Mouse (Mus musculus) heart, adult 2 months (tissue): ENCODE data around the gene Slc12a5. TPM values are rescaled to one million over a fixed set of nuclear protein-coding genes. Genes with fewer than 3 reads are reported as not detected.

Source experiments
- DNase-seq, 2 experiments: peaks; one replicate each; pipeline ENCODE4 v3.0.0; 2021
- H3K27ac ChIP-seq: fragments of 200-600 bp; 2 replicates; pipeline ENCODE4 v1.8.1; 2022
- H3K27me3 ChIP-seq: fragments of 200-500 bp; 2 replicates; pipeline ENCODE4 v1.6.1; 2012; ENCODE audit warnings: mild to moderate bottlenecking, low read length, inconsistent platforms, mixed read lengths; ENCODE audit not compliant: control insufficient read depth, insufficient read depth
- H3K36me3 ChIP-seq: fragments of 200-500 bp; 2 replicates; pipeline ENCODE4 v1.6.1; 2012; ENCODE audit warnings: low read length, inconsistent platforms; ENCODE audit not compliant: control insufficient read depth, insufficient read depth
- H3K4me1 ChIP-seq: fragments of 200-500 bp; 2 replicates; pipeline ENCODE4 v1.6.1; 2011; ENCODE audit warnings: low read length; ENCODE audit not compliant: control insufficient read depth, insufficient read depth
- H3K4me3 ChIP-seq: fragments of 200-600 bp; 2 replicates; pipeline ENCODE4 v1.8.1; 2022
- H3K79me2 ChIP-seq: fragments of 200-500 bp; replicated peaks from 2 replicates; pipeline ENCODE4 v1.6.1; 2012; ENCODE audit warnings: mild to moderate bottlenecking, inconsistent platforms, low read length, moderate library complexity, mixed read lengths; ENCODE audit not compliant: control insufficient read depth, insufficient read depth
- H3K9ac ChIP-seq: fragments of 200-500 bp; 2 replicates; pipeline ENCODE4 v1.6.1; 2012; ENCODE audit warnings: low read depth, mild to moderate bottlenecking, control low read depth, inconsistent platforms, low read length, mixed read lengths
- CTCF ChIP-seq: fragments of 200-600 bp; IDR thresholded peaks from 2 replicates; pipeline ENCODE4 v1.8.1; 2022; ENCODE audit warnings: antibody characterized with exemption, mild to moderate bottlenecking, moderate library complexity
- EP300 ChIP-seq: fragments of 200-500 bp; IDR thresholded peaks from 2 replicates; pipeline ENCODE4 v1.6.1; 2011; ENCODE audit warnings: low read depth, low read length, control low read depth; ENCODE audit not compliant: insufficient read depth
- POLR2A ChIP-seq: fragments of 200-500 bp; IDR thresholded peaks from 2 replicates; pipeline ENCODE4 v1.6.1; 2011; ENCODE audit warnings: mild to moderate bottlenecking, low read depth, low read length, control low read depth; ENCODE audit not compliant: insufficient read depth
- WGBS: fragments of 180-500 bp; shearing (Covaris S2); methylation state at CpG from one replicate; pipeline ENCODE4 v1.1.7; 2018; 5-methylcytosine and 5-hydroxymethylcytosine counted together
- intact Hi-C: fragments of 180-260 bp; cut with DNase I; formaldehyde crosslinking; loops from one replicate; pipeline ENCODE4 v1.15.1; 2025
- polyA plus RNA-seq: library from polyadenylated mRNA; depleted of rRNA; stranded (reverse); fragments of >200 nt; gene quantifications from 2 replicates; pipeline ENCODE4 v1.2.3, GENCODE M21; 2012
- total RNA-seq, 2 experiments: library from RNA; stranded (reverse); gene quantifications; 2 replicates each; pipeline ENCODE4 v1.2.3; 2021

Slc12a5 gene
- total and polyA plus RNA-seq, 3 experiments: 1.5 to 2.3 (median 2.2) TPM

DNA sequence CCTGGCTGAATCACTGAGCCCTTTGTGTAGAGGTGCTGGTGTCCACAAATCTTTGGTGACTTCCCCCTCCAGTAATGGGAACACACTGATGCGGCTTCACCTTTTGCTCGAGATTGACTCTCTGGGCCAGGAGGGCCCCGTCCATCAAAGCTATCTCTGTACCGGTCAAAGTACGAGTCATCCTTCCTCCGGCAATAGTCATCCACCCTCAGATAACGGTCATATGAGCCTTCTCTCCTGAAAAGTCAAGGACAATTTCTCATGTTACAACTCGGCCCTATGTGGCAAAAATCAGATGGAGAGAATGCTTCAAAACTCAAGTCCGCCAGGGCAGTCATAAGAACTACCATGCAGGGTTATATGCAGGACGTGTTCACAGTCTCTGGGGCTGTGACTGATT lies 49.7 kb downstream of the Slc12a5 start:
- WGBS: 67% methylated on average over 10 of the region's 10 CpGs
- no peak overlapping the region for H3K27ac ChIP-seq
- DNase-seq: no peak
- no peak overlapping the region for H3K9ac ChIP-seq
- H3K27me3 ChIP-seq: no peaks in the 10 kb centered on the region
- H3K4me3 ChIP-seq: no peak overlapping the region
- peaks cover 1% of the 10 kb centered on the region; the same call in 1 of the 2 replicates for H3K79me2 ChIP-seq
- H3K4me1 ChIP-seq: no peaks in the 10 kb centered on the region
- TF ChIP-seq POLR2A (no peak), CTCF (no peak), EP300 (no peak)
- intact Hi-C loops: no loop called here
- H3K36me3 ChIP-seq: no peaks in the 10 kb centered on the region; the same call in 1 of the 2 replicates

DNA sequence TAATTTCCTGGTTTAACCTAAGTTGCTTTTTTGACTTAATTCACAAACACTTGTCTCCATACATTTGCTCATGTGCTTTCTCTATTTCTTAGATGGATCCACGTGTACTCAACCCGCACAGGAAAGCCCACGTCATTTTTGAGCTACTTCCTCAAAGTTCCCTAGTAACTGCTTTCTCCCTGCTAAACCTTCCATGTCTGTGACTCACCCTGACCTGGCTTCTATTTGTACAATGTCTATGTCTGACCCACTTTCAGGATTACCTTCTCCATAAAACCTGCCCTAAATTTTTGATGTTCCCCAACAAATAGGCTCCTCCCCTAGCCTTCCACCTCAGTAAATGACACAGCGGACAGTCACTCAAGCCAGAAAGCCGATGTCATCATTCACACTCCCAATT lies 54.3 kb downstream of the Slc12a5 start:
- Histone ChIP-seq H3K4me1 (no peaks in the 10 kb centered on the region; the same call in 1 of the 2 replicates), H3K36me3 (no peaks in the 10 kb centered on the region; the same call in 1 of the 2 replicates), H3K27me3 (no peaks in the 10 kb centered on the region), H3K4me3 (no peak overlapping the region), H3K9ac (no peak overlapping the region), H3K79me2 (peaks cover 3% of the 10 kb centered on the region; the same call in 1 of the 2 replicates), H3K27ac (no peak overlapping the region)
- 82% methylated on average over 5 of the region's 5 CpGs for WGBS
- intact Hi-C loops: no loop called here
- no peak for DNase-seq
- no peak for TF ChIP-seq CTCF
- no peak for TF ChIP-seq POLR2A
- TF ChIP-seq EP300: no peak

DNA sequence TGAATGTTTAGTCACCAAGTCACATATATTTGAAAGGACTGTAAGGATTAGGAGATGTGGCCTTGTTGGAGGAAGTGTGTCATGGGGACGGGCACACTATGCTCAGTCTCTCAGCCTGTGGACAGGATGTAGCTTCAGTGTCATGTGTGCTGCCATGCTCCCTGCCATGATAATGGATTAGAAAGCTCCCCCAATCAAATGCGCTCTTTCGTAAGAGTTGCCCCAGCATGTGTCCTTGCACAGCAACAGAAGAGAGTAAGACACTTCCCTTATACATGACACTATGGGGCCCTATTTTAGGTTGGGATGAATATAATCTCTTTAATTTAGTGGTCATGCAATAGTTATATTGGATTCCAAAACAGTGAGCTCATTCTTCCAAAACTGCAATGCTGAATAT lies 59.9 kb downstream of the Slc12a5 start:
- 85% methylated on average over 3 of the region's 3 CpGs for WGBS
- no peak overlapping the region for H3K4me3 ChIP-seq
- TF ChIP-seq CTCF (no peak), EP300 (no peak), POLR2A (no peak)
- H3K9ac ChIP-seq: no peak overlapping the region
- H3K4me1 ChIP-seq: no peaks in the 10 kb centered on the region; the same call in 1 of the 2 replicates
- intact Hi-C loops: no loop called here
- DNase-seq: no peak
- no peak overlapping the region for H3K27ac ChIP-seq
- H3K27me3 ChIP-seq: no peaks in the 10 kb centered on the region
- H3K36me3 ChIP-seq: no peaks in the 10 kb centered on the region
- H3K79me2 ChIP-seq: peaks cover 4% of the 10 kb centered on the region

DNA sequence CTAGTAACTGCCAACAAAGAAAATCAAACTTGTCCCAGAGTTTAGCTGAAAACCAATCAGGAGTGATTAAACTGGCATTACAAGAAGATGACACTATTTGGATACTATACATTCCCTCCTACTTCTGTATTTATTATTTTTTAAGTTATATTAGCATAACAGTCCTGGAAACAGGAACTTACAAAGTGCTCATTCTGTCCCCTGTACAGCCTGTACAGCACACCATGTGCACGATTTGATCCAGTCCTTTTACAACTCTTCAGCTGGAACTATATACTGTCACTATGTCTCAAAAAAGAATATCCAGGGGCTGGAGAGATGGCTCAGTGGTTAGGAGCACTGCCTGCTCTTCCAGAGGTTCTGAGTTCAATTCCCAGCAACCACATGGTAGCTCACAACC lies 66.6 kb downstream of the Slc12a5 start:
- TF ChIP-seq EP300: no peak
- TF ChIP-seq POLR2A: no peak
- TF ChIP-seq CTCF: no peak
- DNase-seq: no peak
- Histone ChIP-seq H3K4me3 (no peak overlapping the region), H3K4me1 (no peaks in the 10 kb centered on the region; the same call in none of the 2 replicates), H3K79me2 (peaks cover 9% of the 10 kb centered on the region; the same call in 1 of the 2 replicates), H3K27me3 (no peaks in the 10 kb centered on the region), H3K36me3 (no peaks in the 10 kb centered on the region; the same call in none of the 2 replicates), H3K27ac (no peak overlapping the region), H3K9ac (no peak overlapping the region)
- intact Hi-C loops: no loop called here
- WGBS: 50% methylated on average over 1 of the region's 1 CpGs

DNA sequence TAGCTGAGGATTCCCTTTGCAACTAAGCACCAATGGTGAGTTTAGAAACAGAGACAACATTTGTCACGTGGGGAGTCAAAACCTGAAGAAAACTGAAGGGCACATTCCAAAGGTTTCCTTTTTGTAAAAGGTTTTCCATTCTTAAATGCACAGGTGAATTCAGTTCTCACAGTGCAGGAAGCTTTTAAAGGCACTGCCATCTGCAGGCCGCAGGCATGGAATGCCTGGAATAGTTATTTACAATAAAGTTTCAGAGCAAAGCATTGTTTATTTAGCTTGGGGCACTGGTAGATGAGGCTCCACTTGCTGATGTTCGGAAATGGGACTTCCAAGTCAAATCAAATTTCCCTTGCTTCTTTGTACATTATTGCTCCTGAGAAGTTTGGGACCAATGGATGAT lies 71.9 kb downstream of the Slc12a5 start:
- Histone ChIP-seq H3K79me2 (peaks cover 6% of the 10 kb centered on the region), H3K9ac (no peak overlapping the region), H3K4me1 (no peaks in the 10 kb centered on the region; the same call in 1 of the 2 replicates), H3K36me3 (peaks cover 2% of the 10 kb centered on the region; the same call in 1 of the 2 replicates), H3K27ac (no peak overlapping the region), H3K4me3 (no peak overlapping the region), H3K27me3 (no peaks in the 10 kb centered on the region)
- TF ChIP-seq CTCF (peak; percentile 64), POLR2A (no peak), EP300 (no peak)
- intact Hi-C loops: loop anchor here (2.0 to 10.0 kb wide), 3 partner anchors 68 to 198 kb away; partner anchors contain the start of genes Ctsa, Neurl2 and Zfp335
- WGBS: 55% methylated on average over 3 of the region's 3 CpGs
- no peak for DNase-seq

DNA sequence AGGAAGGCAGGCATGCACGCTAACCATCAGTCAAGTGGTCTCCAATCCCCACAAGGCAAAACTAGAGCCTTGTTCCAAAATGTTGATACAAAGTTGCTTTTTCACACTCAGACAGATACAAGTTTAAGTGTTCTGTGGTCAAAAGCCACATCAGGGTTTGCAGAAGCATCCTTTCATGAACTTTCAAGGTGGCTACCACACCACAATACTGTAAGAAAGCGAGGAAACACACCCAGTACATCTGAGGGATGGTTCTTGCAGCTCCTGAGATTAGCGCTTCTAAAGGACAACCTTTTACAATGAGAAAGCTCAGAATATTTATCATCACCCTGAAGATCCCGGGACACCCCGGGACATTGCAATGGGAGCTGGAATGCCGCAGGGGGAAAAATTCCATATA lies 72.7 kb downstream of the Slc12a5 start:
- H3K79me2 ChIP-seq: peaks cover 4% of the 10 kb centered on the region
- no peak overlapping the region for H3K27ac ChIP-seq
- 45% methylated on average over 6 of the region's 6 CpGs for WGBS
- no peaks in the 10 kb centered on the region; the same call in 1 of the 2 replicates for H3K4me1 ChIP-seq
- TF ChIP-seq POLR2A (no peak), EP300 (no peak), CTCF (no peak)
- DNase-seq: no peak
- H3K4me3 ChIP-seq: no peak overlapping the region; the same call in 1 of the 2 replicates
- peaks cover 2% of the 10 kb centered on the region; the same call in 1 of the 2 replicates for H3K36me3 ChIP-seq
- no peak overlapping the region for H3K9ac ChIP-seq
- intact Hi-C loops: loop anchor here (2.0 to 10.0 kb wide), 3 partner anchors 69 to 199 kb away; partner anchors contain the start of genes Ctsa, Neurl2 and Zfp335
- no peaks in the 10 kb centered on the region for H3K27me3 ChIP-seq
